Mouse (Mus musculus): Measurements from ENCODE around the gene Stra8. TPM values are rescaled to one million over a fixed set of nuclear protein-coding genes. Genes with fewer than 3 reads are reported as not detected.

The Stra8 gene
- total RNA-seq, 1 experiment from 2014 or later: not detected

GRCm38 (mm10) chr6:34988081-34988761, 68.3 kb downstream of the Stra8 start, which contains the start of gene Slc23a4:
Gene Slc23a4 (minus strand): TSS chr6:34988404.
- peak; percentile 59 for ATAC-seq (replicated peaks; ENCODE audit: low read depth, poor library complexity, severe bottlenecking)

Other genes with a start within 250 kb of the Stra8 start
- gene Agbl3, start 139.7 kb upstream of the Stra8 start, total RNA-seq (2017): 1.9 and 7.8 TPM in 2 replicates
- gene Tmem140, start 57.0 kb upstream of the Stra8 start, total RNA-seq (2017): 2.2 and 4.6 TPM in 2 replicates
- 5.4 and 5.9 TPM in 2 replicates for gene Cyren, start 42.1 kb upstream of the Stra8 start, total RNA-seq (2017)
- 14.9 and 25.1 TPM in 2 replicates for gene Wdr91, start 9.3 kb upstream of the Stra8 start, total RNA-seq (2017)
- gene Slc23a4, start 68.2 kb downstream of the Stra8 start, total RNA-seq (2017): 0.18 and 0.39 TPM in 2 replicates
- gene Cnot4, start 213.6 kb downstream of the Stra8 start, total RNA-seq (2017): 32.7 and 37.0 TPM in 2 replicates